Mouse (Mus musculus) thymus, adult 2 months (tissue): ENCODE results near the gene Prdm16.

Experiments
- CTCF ChIP-seq: fragments of 200-500 bp; IDR thresholded peaks from 2 replicates; pipeline ENCODE4 v1.5.1; 2012; ENCODE audit warnings: mild to moderate bottlenecking, control low read depth, low read length, moderate library complexity, borderline replicate concordance; ENCODE audit not compliant: control insufficient read depth, poor library complexity, insufficient read depth; ENCODE audit errors: extremely low read depth
- POLR2A ChIP-seq: fragments of 200-500 bp; IDR thresholded peaks from 2 replicates; pipeline ENCODE4 v1.6.1; 2012; ENCODE audit warnings: mild to moderate bottlenecking, low read length, control low read depth, moderate library complexity; ENCODE audit not compliant: control insufficient read depth, poor library complexity, insufficient read depth; ENCODE audit errors: extremely low read depth

- TF ChIP-seq POLR2A (no peak), CTCF (no peak)
Observed at GRCm38 (mm10) chr4:154399634-154400033, 237.0 kb downstream of the Prdm16 start.
